ENCODE assay signal across 7 mouse cellular contexts in the genomic region with DNA sequence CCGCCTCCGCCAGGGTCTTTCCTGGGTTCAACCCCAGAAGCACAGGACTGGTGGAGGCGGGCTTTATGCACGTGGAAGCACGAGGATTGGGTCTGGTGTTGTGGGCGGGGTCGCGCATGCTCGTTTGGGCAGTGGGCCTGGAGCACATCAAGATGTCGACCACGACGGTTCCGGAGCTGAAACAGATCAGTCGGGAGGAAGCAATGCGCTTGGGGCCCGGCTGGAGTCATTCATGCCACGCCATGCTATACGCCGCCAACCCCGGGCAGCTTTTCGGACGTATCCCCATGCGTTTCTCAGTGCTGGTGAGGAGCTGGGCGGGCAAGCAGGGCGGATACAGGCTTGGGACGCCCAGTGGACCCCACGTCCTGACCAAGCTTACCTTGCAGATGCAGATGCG. TPM values are rescaled to one million over a fixed set of nuclear protein-coding genes. Genes with fewer than 3 reads are reported as not detected.
DNase-seq lines count a peak whose midpoint lies in the region; ATAC-seq lines count a peak whose summit lies in the region.

No protein-coding gene starts in this region.

- WGBS in intestine, embryonic 16.5 days: 0% methylated on average over 28 of the region's 28 CpGs
- under 1% methylated on average over 28 of the region's 28 CpGs for WGBS in midbrain, embryonic 11.5 days

- peak overlapping the region; percentile 90 for H3K27ac ChIP-seq in intestine, embryonic 16.5 days (ENCODE audit: low read length)
- peak overlapping the region; percentile 28; the same call in 1 of the 2 replicates for H3K27ac ChIP-seq in midbrain, embryonic 11.5 days (ENCODE audit: low read depth, low read length)

- peak; percentile 97 for DNase-seq in adrenal gland, adult 2 months
- peak; percentile 94 for DNase-seq in embryo, embryonic 11.5 days (ENCODE audit: low read depth, low spot score)
- DNase-seq in gastrocnemius, postnatal 36 days: peak; percentile 92 to 96
- DNase-seq in left cerebral cortex, postnatal 36 days (ENCODE audit: low spot score in 2 of 2): peak; percentile 93 to 94
- DNase-seq in midbrain, embryonic 11.5 days (ENCODE audit: low spot score, missing footprints): peak; percentile 99
- DNase-seq in skeletal muscle tissue, adult 2 months (ENCODE audit: low read depth, low spot score): peak; percentile 89

- intact Hi-C loops in gastrocnemius, postnatal 36 days (cut with DNase I): no loop called here
- intact Hi-C loops in left cerebral cortex, postnatal 36 days (cut with DNase I): no loop called here

- H3K4me1 ChIP-seq in intestine, embryonic 16.5 days (ENCODE audit: control insufficient read depth, insufficient read depth, low read length): peaks cover 6% of the 10 kb centered on the region
- H3K4me1 ChIP-seq in midbrain, embryonic 11.5 days (ENCODE audit: control insufficient read depth, insufficient read depth, low read length): peaks cover 7% of the 10 kb centered on the region

- peak overlapping the region; percentile 88 for H3K4me2 ChIP-seq in intestine, embryonic 16.5 days (ENCODE audit: low read depth, low read length)
- H3K4me2 ChIP-seq in midbrain, embryonic 11.5 days: peak overlapping the region; percentile 98

- peak overlapping the region; percentile 97 for H3K9ac ChIP-seq in intestine, embryonic 16.5 days (ENCODE audit: low read depth, low read length)
- H3K9ac ChIP-seq in midbrain, embryonic 11.5 days (ENCODE audit: low read length): peak overlapping the region; percentile 83

- peak; percentile 97 for ATAC-seq in intestine, embryonic 16.5 days
- ATAC-seq in midbrain, embryonic 11.5 days (ENCODE audit: low FRiP score): peak; percentile 96

- H3K36me3 ChIP-seq in intestine, embryonic 16.5 days (ENCODE audit: control insufficient read depth, insufficient read depth, low read length): peaks cover 18% of the 10 kb centered on the region
- peaks cover 5% of the 10 kb centered on the region; the same call in 1 of the 2 replicates for H3K36me3 ChIP-seq in midbrain, embryonic 11.5 days (ENCODE audit: control insufficient read depth, insufficient read depth, low read length)

- H3K27me3 ChIP-seq in intestine, embryonic 16.5 days (replicated peaks; ENCODE audit: control insufficient read depth, insufficient read depth, low read length): no peaks in the 10 kb centered on the region
- H3K27me3 ChIP-seq in midbrain, embryonic 11.5 days (ENCODE audit: control insufficient read depth, insufficient read depth, low read length): no peaks in the 10 kb centered on the region

- peak overlapping the region; percentile 98 for H3K4me3 ChIP-seq in intestine, embryonic 16.5 days (ENCODE audit: low read length)
- peak overlapping the region; percentile 84 for H3K4me3 ChIP-seq in midbrain, embryonic 11.5 days (ENCODE audit: low read depth, low read length)

- no peaks in the 10 kb centered on the region for H3K9me3 ChIP-seq in intestine, embryonic 16.5 days (ENCODE audit: control insufficient read depth, low read length)
- no peaks in the 10 kb centered on the region for H3K9me3 ChIP-seq in midbrain, embryonic 11.5 days (ENCODE audit: control insufficient read depth, low read length)

RNA-seq across cellular contexts. Expression of a gene that starts 0.4 kb away (rescaled TPM):
- 10 to 100 TPM; 50.6 to 67.6 TPM for total RNA-seq in adrenal gland, adult 2 months (2021)
- 125 and 130 TPM in 2 replicates for polyA plus RNA-seq in adrenal gland, adult 2 months (2012; rRNA removed)
- total RNA-seq in gastrocnemius, postnatal 36 days (2021): 10 to 100 TPM; 12.4 to 12.8 TPM
- 144 TPM in 2 replicates for polyA plus RNA-seq in intestine, embryonic 16.5 days (2015; fragmentation: Nextera tagmentation; extraction: Ambion mirVana)
- 10 to 100 TPM; 70.6 to 77.8 TPM for total RNA-seq in left cerebral cortex, postnatal 36 days (2021)
- 120 and 132 TPM in 2 replicates for polyA plus RNA-seq in midbrain, embryonic 11.5 days (2014; fragmentation: Nextera tagmentation; extraction: Ambion mirVana)

RNA-seq across cellular contexts. Expression of a gene that starts 25.0 kb away (rescaled TPM):
- 10 to 100 TPM; 30.8 to 33.9 TPM for total RNA-seq in adrenal gland, adult 2 months (2021)
- 39.2 and 45.3 TPM in 2 replicates for polyA plus RNA-seq in adrenal gland, adult 2 months (2012; rRNA removed)
- total RNA-seq in gastrocnemius, postnatal 36 days (2021): 10 to 100 TPM; 12.5 to 13.2 TPM
- 39.7 and 41.3 TPM in 2 replicates for polyA plus RNA-seq in intestine, embryonic 16.5 days (2015; fragmentation: Nextera tagmentation; extraction: Ambion mirVana)
- total RNA-seq in left cerebral cortex, postnatal 36 days (2021): 10 to 100 TPM; 42.1 to 74.9 TPM
- 39.8 and 42.4 TPM in 2 replicates for polyA plus RNA-seq in midbrain, embryonic 11.5 days (2014; fragmentation: Nextera tagmentation; extraction: Ambion mirVana)

RNA-seq across cellular contexts. Expression of a gene that starts 52.9 kb away (rescaled TPM):
- total RNA-seq in adrenal gland, adult 2 months (2021): 10 to 100 TPM; 79.3 to 87.4 TPM
- 134 and 157 TPM in 2 replicates for polyA plus RNA-seq in adrenal gland, adult 2 months (2012; rRNA removed)
- total RNA-seq in gastrocnemius, postnatal 36 days (2021): 10 to 100 TPM; 49.4 to 52.7 TPM
- polyA plus RNA-seq in intestine, embryonic 16.5 days (2015; fragmentation: Nextera tagmentation; extraction: Ambion mirVana): 82.7 and 84.6 TPM in 2 replicates
- total RNA-seq in left cerebral cortex, postnatal 36 days (2021): 100 to 1,000 TPM; 207 to 218 TPM
- polyA plus RNA-seq in midbrain, embryonic 11.5 days (2014; fragmentation: Nextera tagmentation; extraction: Ambion mirVana): 63.8 and 66.9 TPM in 2 replicates

RNA-seq across cellular contexts. Expression of a gene that starts 58.7 kb away (rescaled TPM):
- total RNA-seq in adrenal gland, adult 2 months (2021): not detected
- not detected in 2 replicates for polyA plus RNA-seq in adrenal gland, adult 2 months (2012; rRNA removed)
- total RNA-seq in gastrocnemius, postnatal 36 days (2021): not detected
- polyA plus RNA-seq in intestine, embryonic 16.5 days (2015; fragmentation: Nextera tagmentation; extraction: Ambion mirVana): 0.11 TPM in 1 of 2 replicates, not detected in the other
- total RNA-seq in left cerebral cortex, postnatal 36 days (2021): not detected
- not detected in 2 replicates for polyA plus RNA-seq in midbrain, embryonic 11.5 days (2014; fragmentation: Nextera tagmentation; extraction: Ambion mirVana)

RNA-seq across cellular contexts. Expression of a gene that starts 58.9 kb away (rescaled TPM):
- 10 to 100 TPM; 32.8 to 37.8 TPM for total RNA-seq in adrenal gland, adult 2 months (2021)
- polyA plus RNA-seq in adrenal gland, adult 2 months (2012; rRNA removed): 59.7 and 68.0 TPM in 2 replicates
- total RNA-seq in gastrocnemius, postnatal 36 days (2021): 10 to 100 TPM; 31.9 to 38.9 TPM
- 33.7 and 35.5 TPM in 2 replicates for polyA plus RNA-seq in intestine, embryonic 16.5 days (2015; fragmentation: Nextera tagmentation; extraction: Ambion mirVana)
- 10 to 100 TPM; 83.9 to 86.9 TPM for total RNA-seq in left cerebral cortex, postnatal 36 days (2021)
- polyA plus RNA-seq in midbrain, embryonic 11.5 days (2014; fragmentation: Nextera tagmentation; extraction: Ambion mirVana): 22.1 and 22.2 TPM in 2 replicates

Comparison
In these comparisons a context has a peak if more than half of its experiments do, and no peak if none do; other contexts are left out.
1. Peak in every context shown above with its lines: DNase-seq, ATAC-seq, H3K4me3 ChIP-seq and H3K27ac ChIP-seq.